Mouse (Mus musculus): ENCODE results near the gene Ryr3. TPM values are rescaled to one million over a fixed set of nuclear protein-coding genes. Genes with fewer than 3 reads are reported as not detected.
A peak's percentile ranks its signal among the peaks of the same experiment; 100 is the strongest.

Ryr3 gene
- polyA plus RNA-seq, 1 experiment from 2014 or later = 0.10 TPM

DNA sequence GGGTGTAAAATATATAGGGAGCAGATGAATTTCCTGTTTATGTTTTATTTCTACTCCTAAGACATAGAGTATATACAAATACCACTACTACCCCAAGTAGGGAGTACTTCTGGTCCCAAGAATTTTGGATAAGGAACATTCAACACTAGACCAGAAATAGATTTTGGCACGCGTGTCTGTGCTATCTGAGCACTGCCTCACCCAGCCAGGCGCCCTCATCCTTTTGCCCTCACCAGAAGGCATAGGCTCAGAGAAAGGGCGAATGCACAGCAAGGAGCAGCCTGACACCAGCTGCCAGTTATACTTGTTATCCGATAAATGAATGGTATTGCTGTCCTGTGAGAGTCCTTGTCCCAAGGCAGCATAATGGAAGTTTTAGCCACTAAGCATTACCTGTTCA lies 579.7 kb downstream of the Ryr3 start:
- H3K4me1 ChIP-seq (replicated peaks) = no peaks in the 10 kb centered on the region
- no peak overlapping the region for H3K27ac ChIP-seq
- no peaks in the 10 kb centered on the region for H3K9me3 ChIP-seq
- ATAC-seq (ENCODE audit: insufficient number of reproducible peaks, insufficient read depth, low FRiP score, low TSS enrichment, low read depth) = no peak
- WGBS = 88% methylated on average over 5 of the region's 5 CpGs
- no peak overlapping the region for H3K9ac ChIP-seq (replicated peaks)
- H3K36me3 ChIP-seq = 0 out of 2 replicates have a peak, but pooled peaks cover 1% of the 10 kb centered on the region
- H3K27me3 ChIP-seq = no peaks in the 10 kb centered on the region
- no peak overlapping the region for H3K4me3 ChIP-seq (replicated peaks)
- no peak overlapping the region for H3K4me2 ChIP-seq

DNA sequence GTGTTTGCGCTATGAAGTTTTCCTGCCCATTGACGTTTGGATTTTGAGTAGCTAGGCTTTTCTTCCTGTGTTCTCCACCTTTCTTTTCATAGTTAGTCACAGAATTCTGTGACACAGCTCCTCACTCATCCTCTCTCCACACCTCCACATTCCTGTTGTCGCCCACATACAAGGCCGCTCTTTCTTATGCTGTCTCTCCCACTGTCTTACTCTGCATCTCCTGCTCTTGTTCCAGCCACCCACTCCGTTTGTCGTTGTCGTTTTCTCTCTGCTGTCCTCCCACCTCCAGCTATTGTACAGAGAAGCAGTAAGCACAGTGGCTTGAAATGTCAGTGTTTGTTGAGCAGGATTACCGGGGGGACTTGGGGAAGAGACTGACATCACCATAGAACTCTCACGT lies 584.4 kb downstream of the Ryr3 start:
- WGBS = 92% methylated on average over 9 of the region's 9 CpGs
- Histone ChIP-seq H3K4me1 (replicated peaks) (no peaks in the 10 kb centered on the region), H3K27me3 (no peaks in the 10 kb centered on the region), H3K4me3 (replicated peaks) (no peak overlapping the region), H3K9me3 (no peaks in the 10 kb centered on the region), H3K9ac (replicated peaks) (no peak overlapping the region), H3K4me2 (no peak overlapping the region), H3K36me3 (peaks cover 11% of the 10 kb centered on the region; the same call in 1 of the 2 replicates), H3K27ac (no peak overlapping the region)
- ATAC-seq (ENCODE audit: insufficient number of reproducible peaks, insufficient read depth, low FRiP score, low TSS enrichment, low read depth) = no peak

DNA sequence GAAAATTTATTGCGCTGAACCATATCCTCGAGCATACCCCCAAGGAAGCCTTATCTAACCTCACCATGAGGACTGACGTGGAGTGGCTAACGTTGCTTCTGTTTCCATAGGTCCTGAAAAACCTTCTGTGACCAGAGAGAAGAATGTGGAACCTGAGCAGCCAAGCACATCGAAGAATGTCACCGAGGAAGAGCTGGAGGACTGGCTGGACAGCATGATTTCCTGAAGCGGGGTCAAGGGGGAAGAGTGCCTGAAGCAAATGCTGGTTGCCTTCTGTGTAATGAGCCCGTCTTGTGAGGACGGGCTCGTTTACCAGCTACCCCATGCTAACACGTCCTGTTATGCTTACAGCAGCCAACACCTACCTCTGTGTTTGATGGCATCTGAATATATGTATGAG lies 586.2 kb downstream of the Ryr3 start:
- Histone ChIP-seq H3K4me1 (replicated peaks) (no peaks in the 10 kb centered on the region), H3K4me3 (replicated peaks) (no peak overlapping the region), H3K4me2 (no peak overlapping the region), H3K27me3 (no peaks in the 10 kb centered on the region), H3K27ac (no peak overlapping the region), H3K36me3 (peaks cover 11% of the 10 kb centered on the region; the same call in 1 of the 2 replicates), H3K9me3 (no peaks in the 10 kb centered on the region), H3K9ac (replicated peaks) (no peak overlapping the region)
- ATAC-seq (ENCODE audit: insufficient number of reproducible peaks, insufficient read depth, low FRiP score, low TSS enrichment, low read depth) = no peak
- WGBS = 78% methylated on average over 11 of the region's 11 CpGs

DNA sequence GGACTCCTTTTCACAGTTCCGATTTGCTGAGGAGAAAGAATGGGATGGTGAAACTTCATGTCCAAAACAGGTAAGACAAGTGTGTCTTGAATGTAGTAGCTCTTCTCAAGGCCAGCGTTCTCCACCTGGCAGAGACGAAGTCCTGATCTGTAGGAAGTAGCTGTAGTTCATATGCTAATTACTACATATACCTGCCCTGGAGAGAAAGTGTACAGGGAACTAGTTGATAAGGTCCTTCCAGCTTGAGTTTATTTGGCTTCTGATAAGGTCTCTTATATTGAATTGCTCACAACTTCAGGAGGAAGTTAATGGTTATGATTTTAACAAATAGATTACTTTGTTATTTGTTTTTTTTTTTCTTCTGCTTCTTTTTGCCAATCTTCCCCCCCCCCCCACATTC lies 591.7 kb downstream of the Ryr3 start:
- Histone ChIP-seq H3K36me3 (no peaks in the 10 kb centered on the region), H3K4me1 (replicated peaks) (no peaks in the 10 kb centered on the region), H3K27ac (no peak overlapping the region), H3K27me3 (no peaks in the 10 kb centered on the region), H3K9me3 (no peaks in the 10 kb centered on the region), H3K4me2 (no peak overlapping the region), H3K9ac (replicated peaks) (no peak overlapping the region), H3K4me3 (replicated peaks) (no peak overlapping the region)
- no peak for ATAC-seq (ENCODE audit: insufficient number of reproducible peaks, insufficient read depth, low FRiP score, low TSS enrichment, low read depth)
- 89% methylated on average over 3 of the region's 3 CpGs for WGBS

DNA sequence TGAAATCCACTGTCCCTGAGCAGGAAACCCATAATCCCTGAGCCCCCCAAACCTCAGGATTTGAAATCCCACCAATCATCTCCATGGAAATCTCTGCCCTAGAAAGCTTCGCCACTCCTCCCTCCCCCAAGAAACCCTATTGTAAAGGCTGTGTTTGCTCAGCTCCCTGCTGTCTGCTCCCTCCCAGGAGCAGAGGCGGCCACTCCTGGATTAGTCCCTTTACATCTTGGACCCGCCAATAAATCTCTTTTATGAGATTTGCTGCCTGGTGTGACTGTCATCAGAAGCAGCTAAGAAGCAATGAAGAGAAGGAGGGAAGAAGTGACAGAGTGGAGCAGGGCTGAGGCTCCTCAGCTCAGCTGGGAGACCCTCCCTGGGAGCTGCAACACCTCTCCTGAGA lies 599.7 kb downstream of the Ryr3 start:
- Histone ChIP-seq H3K36me3 (no peaks in the 10 kb centered on the region), H3K9me3 (no peaks in the 10 kb centered on the region), H3K27me3 (no peaks in the 10 kb centered on the region), H3K9ac (replicated peaks) (no peak overlapping the region), H3K4me3 (replicated peaks) (no peak overlapping the region), H3K4me1 (replicated peaks) (peaks cover 3% of the 10 kb centered on the region; the same call in 1 of the 2 replicates), H3K27ac (no peak overlapping the region), H3K4me2 (no peak overlapping the region)
- WGBS = 17% methylated on average over 3 of the region's 3 CpGs
- ATAC-seq (ENCODE audit: insufficient number of reproducible peaks, insufficient read depth, low FRiP score, low TSS enrichment, low read depth) = no peak

DNA sequence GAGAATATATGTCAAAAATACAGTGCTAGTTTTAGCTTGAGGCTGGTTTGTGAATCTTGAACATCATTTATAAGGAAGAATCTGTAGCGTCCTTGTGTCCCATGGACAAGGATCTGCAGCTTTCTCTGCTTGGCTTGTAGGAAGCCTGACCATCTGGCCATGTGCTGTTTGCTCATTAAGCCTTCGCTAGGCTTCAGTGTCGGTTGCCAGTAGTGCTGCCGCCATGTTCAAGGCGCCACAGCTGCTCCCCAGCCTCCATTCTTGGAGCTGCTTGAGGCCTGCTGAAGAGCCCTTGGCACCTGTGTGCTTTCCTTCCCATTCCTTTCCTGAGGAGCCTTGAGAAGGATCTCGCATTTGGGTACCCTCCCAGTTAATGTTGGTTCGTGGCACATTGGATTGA lies 602.5 kb downstream of the Ryr3 start:
- no peaks in the 10 kb centered on the region for H3K9me3 ChIP-seq
- peaks cover 3% of the 10 kb centered on the region; the same call in 1 of the 2 replicates for H3K4me1 ChIP-seq (replicated peaks)
- no peak overlapping the region for H3K9ac ChIP-seq (replicated peaks)
- H3K36me3 ChIP-seq = no peaks in the 10 kb centered on the region; the same call in 1 of the 2 replicates
- 86% methylated on average over 7 of the region's 7 CpGs for WGBS
- H3K4me3 ChIP-seq (replicated peaks) = no peak overlapping the region
- no peaks in the 10 kb centered on the region for H3K27me3 ChIP-seq
- H3K27ac ChIP-seq = no peak overlapping the region
- no peak overlapping the region for H3K4me2 ChIP-seq
- ATAC-seq (ENCODE audit: insufficient number of reproducible peaks, insufficient read depth, low FRiP score, low TSS enrichment, low read depth) = no peak

DNA sequence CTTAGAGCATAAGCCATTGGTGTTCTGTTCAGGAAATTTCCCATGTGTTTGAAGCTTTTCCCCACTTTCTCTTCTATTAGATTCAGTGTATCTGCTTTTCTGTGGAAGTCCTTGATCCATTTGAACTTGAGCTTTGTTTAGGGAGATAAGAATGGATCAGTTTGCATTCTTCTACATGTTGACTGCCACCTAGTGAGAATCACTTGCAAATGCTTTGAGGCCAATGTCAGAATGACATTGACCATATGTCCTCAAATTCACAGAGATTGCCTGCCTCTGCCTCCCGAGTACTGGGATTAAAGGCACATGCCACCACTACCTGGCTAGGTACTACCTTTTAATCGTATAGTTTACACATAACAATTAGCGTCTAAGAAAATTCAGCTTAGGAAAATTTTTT lies 604.3 kb downstream of the Ryr3 start:
- H3K4me3 ChIP-seq (replicated peaks) = no peak overlapping the region
- H3K4me2 ChIP-seq = no peak overlapping the region
- H3K36me3 ChIP-seq = no peaks in the 10 kb centered on the region; the same call in 1 of the 2 replicates
- H3K27ac ChIP-seq = no peak overlapping the region
- H3K9ac ChIP-seq (replicated peaks) = no peak overlapping the region
- no peaks in the 10 kb centered on the region for H3K27me3 ChIP-seq
- 0 out of 2 replicates have a peak, but pooled peaks cover 3% of the 10 kb centered on the region for H3K4me1 ChIP-seq (replicated peaks)
- ATAC-seq (ENCODE audit: insufficient number of reproducible peaks, insufficient read depth, low FRiP score, low TSS enrichment, low read depth) = no peak
- H3K9me3 ChIP-seq = no peaks in the 10 kb centered on the region
- 78% methylated on average over 3 of the region's 3 CpGs for WGBS

DNA sequence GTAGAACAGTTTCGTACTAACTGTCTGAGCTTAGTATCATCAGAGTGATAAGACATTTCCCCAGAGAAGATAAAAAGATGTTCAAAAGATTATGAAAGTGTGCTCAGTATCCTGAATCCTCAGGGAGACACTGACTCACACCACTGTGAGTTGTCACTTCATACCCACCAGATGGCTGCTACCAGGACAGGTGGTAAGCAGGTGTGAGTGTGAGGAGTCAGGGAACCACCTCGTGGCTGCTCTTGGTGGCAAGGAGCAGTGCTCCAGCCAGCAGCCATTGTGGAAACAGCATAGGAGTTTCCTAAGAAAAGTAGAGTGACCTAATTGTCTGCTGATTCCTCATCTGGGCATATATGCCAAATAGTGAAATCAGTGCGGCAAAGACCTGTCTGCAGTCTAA lies 610.4 kb downstream of the Ryr3 start:
- Histone ChIP-seq H3K9me3 (no peaks in the 10 kb centered on the region), H3K36me3 (no peaks in the 10 kb centered on the region; the same call in 1 of the 2 replicates), H3K4me2 (no peak overlapping the region), H3K27ac (no peak overlapping the region), H3K9ac (replicated peaks) (no peak overlapping the region), H3K27me3 (no peaks in the 10 kb centered on the region), H3K4me3 (replicated peaks) (no peak overlapping the region), H3K4me1 (replicated peaks) (peaks cover 5% of the 10 kb centered on the region; the same call in 1 of the 2 replicates)
- ATAC-seq (ENCODE audit: insufficient number of reproducible peaks, insufficient read depth, low FRiP score, low TSS enrichment, low read depth) = no peak
- 84% methylated on average over 3 of the region's 3 CpGs for WGBS

DNA sequence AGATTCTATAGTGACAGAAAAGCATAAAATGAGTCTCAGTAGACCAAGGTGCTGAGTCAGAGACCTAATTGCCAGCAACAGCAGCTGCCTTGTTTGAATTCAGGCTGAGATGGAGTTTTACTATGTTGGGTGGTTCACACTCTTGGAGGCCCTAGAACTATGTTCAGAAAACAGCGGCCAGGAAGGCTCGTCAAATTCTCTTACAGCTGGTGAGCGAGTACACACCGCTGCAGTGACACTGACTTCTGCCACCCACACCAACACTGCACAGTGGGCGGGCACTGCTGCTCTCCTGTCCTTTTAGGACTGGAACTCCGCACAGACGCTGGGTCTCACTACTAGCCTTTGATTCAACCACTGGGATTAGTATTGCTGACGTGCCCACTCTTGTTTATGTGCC lies 614.4 kb downstream of the Ryr3 start:
- Histone ChIP-seq H3K9me3 (no peaks in the 10 kb centered on the region), H3K4me3 (replicated peaks) (no peak overlapping the region), H3K9ac (replicated peaks) (no peak overlapping the region), H3K4me2 (peak overlapping the region; percentile 4; the same call in 1 of the 2 replicates), H3K27ac (no peak overlapping the region), H3K27me3 (no peaks in the 10 kb centered on the region), H3K4me1 (replicated peaks) (peaks cover 5% of the 10 kb centered on the region; the same call in 1 of the 2 replicates), H3K36me3 (no peaks in the 10 kb centered on the region)
- peak; percentile 37; the same call in 1 of the 2 replicates for ATAC-seq (ENCODE audit: insufficient number of reproducible peaks, insufficient read depth, low FRiP score, low TSS enrichment, low read depth)
- WGBS = 64% methylated on average over 8 of the region's 8 CpGs

DNA sequence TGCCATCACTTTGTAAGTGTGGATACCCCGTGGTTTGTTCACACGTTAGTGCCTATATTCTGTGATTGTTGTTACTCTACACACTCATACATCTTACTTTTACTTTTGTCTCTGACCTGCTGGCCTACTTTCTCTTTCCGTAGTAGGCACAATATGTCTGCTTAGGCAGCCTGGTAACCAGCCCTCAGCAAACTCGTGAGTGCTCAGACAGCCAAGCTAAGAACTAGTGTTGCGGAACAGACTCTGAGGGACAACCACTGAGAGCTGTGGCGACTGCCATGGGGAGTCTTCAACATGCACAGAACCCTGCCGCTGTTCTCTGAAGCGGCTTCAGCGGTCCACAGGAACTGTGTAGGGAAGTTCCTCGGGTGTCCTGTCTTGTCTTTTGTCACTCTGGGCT lies 616.7 kb downstream of the Ryr3 start:
- Histone ChIP-seq H3K27me3 (no peaks in the 10 kb centered on the region), H3K9ac (replicated peaks) (no peak overlapping the region), H3K4me3 (replicated peaks) (no peak overlapping the region), H3K9me3 (no peaks in the 10 kb centered on the region), H3K27ac (no peak overlapping the region), H3K4me2 (no peak overlapping the region), H3K4me1 (replicated peaks) (peaks cover 5% of the 10 kb centered on the region; the same call in 1 of the 2 replicates), H3K36me3 (no peaks in the 10 kb centered on the region)
- WGBS = 73% methylated on average over 10 of the region's 10 CpGs
- no peak for ATAC-seq (ENCODE audit: insufficient number of reproducible peaks, insufficient read depth, low FRiP score, low TSS enrichment, low read depth)

DNA sequence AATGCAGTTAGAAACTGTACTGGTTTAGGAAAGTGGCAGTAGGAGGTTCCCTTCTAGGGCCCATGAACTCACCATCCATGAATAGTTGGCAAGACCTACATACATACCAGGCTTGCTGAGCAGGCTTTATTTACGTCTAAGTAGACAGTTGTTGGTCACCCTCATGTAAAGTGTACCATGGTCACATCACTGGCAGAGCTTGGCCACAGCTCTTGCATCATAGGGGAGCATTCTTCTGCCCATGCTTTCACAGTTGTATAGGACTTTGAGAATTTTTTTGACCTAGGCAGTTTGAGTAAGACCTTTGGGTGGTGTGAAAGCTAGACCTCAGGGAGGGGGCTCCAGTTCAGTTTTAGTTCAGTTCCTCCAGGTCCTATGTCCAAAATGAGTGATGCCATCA lies 619.8 kb downstream of the Ryr3 start:
- WGBS = 75% methylated on average over 1 of the region's 1 CpGs
- H3K4me2 ChIP-seq = no peak overlapping the region
- H3K4me3 ChIP-seq (replicated peaks) = no peak overlapping the region
- no peaks in the 10 kb centered on the region for H3K9me3 ChIP-seq
- H3K27ac ChIP-seq = no peak overlapping the region
- ATAC-seq (ENCODE audit: insufficient number of reproducible peaks, insufficient read depth, low FRiP score, low TSS enrichment, low read depth) = no peak
- H3K27me3 ChIP-seq = no peaks in the 10 kb centered on the region
- no peak overlapping the region for H3K9ac ChIP-seq (replicated peaks)
- H3K4me1 ChIP-seq (replicated peaks) = no peaks in the 10 kb centered on the region
- no peaks in the 10 kb centered on the region for H3K36me3 ChIP-seq

DNA sequence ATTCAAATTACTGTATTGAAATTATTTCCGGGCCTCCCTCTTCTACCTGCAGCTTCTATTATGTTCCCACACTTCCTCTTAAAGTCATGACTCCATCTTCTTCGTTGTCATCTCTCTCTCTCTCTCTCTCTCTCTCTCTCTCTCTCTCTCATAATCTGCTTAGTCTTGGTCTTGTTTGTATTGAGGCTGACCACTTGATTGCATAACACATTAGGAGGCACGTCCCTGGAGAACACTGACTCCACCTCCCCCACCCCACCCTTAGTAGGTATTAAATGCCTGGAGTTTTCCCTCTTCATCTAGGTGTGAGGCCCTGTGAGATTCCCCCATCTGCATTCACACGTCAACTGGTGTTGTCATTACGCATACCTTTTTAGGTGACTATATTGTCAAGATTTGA lies 620.5 kb downstream of the Ryr3 start:
- no peaks in the 10 kb centered on the region for H3K27me3 ChIP-seq
- H3K9me3 ChIP-seq = no peaks in the 10 kb centered on the region
- 71% methylated on average over 5 of the region's 5 CpGs for WGBS
- no peak for ATAC-seq (ENCODE audit: insufficient number of reproducible peaks, insufficient read depth, low FRiP score, low TSS enrichment, low read depth)
- H3K27ac ChIP-seq = no peak overlapping the region
- H3K4me2 ChIP-seq = no peak overlapping the region
- no peaks in the 10 kb centered on the region for H3K36me3 ChIP-seq
- H3K4me3 ChIP-seq (replicated peaks) = no peak overlapping the region
- no peaks in the 10 kb centered on the region for H3K4me1 ChIP-seq (replicated peaks)
- H3K9ac ChIP-seq (replicated peaks) = no peak overlapping the region
